Mouse (Mus musculus) bone marrow, adult 2 months (tissue): ENCODE measurements at regions not wholly inside any gene's neighbourhood (a gene's known extent, or its start where the extent isn't known, plus 50 kb on each side); places are given as distances from the start of the nearest gene placed in this dataset.

Experiments
- CTCF ChIP-seq: fragments of 200-500 bp; IDR thresholded peaks from 2 replicates; pipeline ENCODE4 v1.5.1; 2011; ENCODE audit warnings: low read length, control low read depth; ENCODE audit not compliant: control insufficient read depth, insufficient read depth
- POLR2A ChIP-seq: fragments of 200-500 bp; IDR thresholded peaks from 2 replicates; pipeline ENCODE4 v1.6.1; 2011; ENCODE audit warnings: low read depth, mild to moderate bottlenecking, control low read depth, low read length, borderline replicate concordance; ENCODE audit not compliant: control insufficient read depth

GRCm38 (mm10) chr15:63071921-63072320 is 773.1 kb downstream of the Gsdmc2 start:
- TF ChIP-seq CTCF (no peak), POLR2A (no peak)
